Mouse (Mus musculus) layer of hippocampus, postnatal 36 days (tissue): ENCODE data around the gene Tmem109. TPM values are rescaled to one million over a fixed set of nuclear protein-coding genes. Genes with fewer than 3 reads are reported as not detected.

Experiments
- DNase-seq, 2 experiments: peaks; one replicate each; pipeline ENCODE4 v3.0.0; 2022
- total RNA-seq, 2 experiments: library from RNA; stranded (reverse); gene quantifications; 2 replicates each; pipeline ENCODE4 v1.2.3; 2021

Gene Tmem109
- total RNA-seq, 2 experiments from 2014 or later, result 46.8 to 48.4 TPM

- no peak for DNase-seq
Observed at GRCm38 (mm10) chr19:10839010-10839892, 42.5 kb downstream of the Tmem109 start, which contains the start of gene Slc15a3. Slc15a3 (plus strand) TSS chr19:10839727.

- DNase-seq, result no peak
Observed at GRCm38 (mm10) chr19:10835671-10836070, 46.1 kb downstream of the Tmem109 start.

- DNase-seq, result no peak
Observed at GRCm38 (mm10) chr19:10833611-10834010, 48.2 kb downstream of the Tmem109 start.

- DNase-seq, result no peak
Observed at GRCm38 (mm10) chr19:10832030-10832429, 49.8 kb downstream of the Tmem109 start.

GRCm38 (mm10) chr19:10831424-10831823 is 50.4 kb downstream of the Tmem109 start:
- DNase-seq, result peak; percentile 16 to 22

- DNase-seq, result no peak
Observed at GRCm38 (mm10) chr19:10829436-10830175, 52.2 kb downstream of the Tmem109 start, which contains the start of gene Cd6. Cd6 (minus strand) TSS chr19:10830058.

GRCm38 (mm10) chr19:10828321-10828720 is 53.5 kb downstream of the Tmem109 start:
- no peak for DNase-seq

- no peak for DNase-seq
Observed at GRCm38 (mm10) chr19:10824061-10824460, 57.7 kb downstream of the Tmem109 start.

GRCm38 (mm10) chr19:10822534-10822933 is 59.3 kb downstream of the Tmem109 start:
- DNase-seq, result no peak

GRCm38 (mm10) chr19:10821319-10821718 is 60.5 kb downstream of the Tmem109 start:
- no peak for DNase-seq

Other genes with a start within 250 kb of the Tmem109 start
- gene Vwce, start 247.8 kb downstream of the Tmem109 start, total RNA-seq, result under 1 TPM; 0.30 to 0.32 TPM
- not detected for gene Pga5, start 203.9 kb downstream of the Tmem109 start, total RNA-seq
- gene Vps37c, start 193.3 kb downstream of the Tmem109 start, total RNA-seq, result 10 to 100 TPM; 24.2 to 26.7 TPM
- gene Cd5, start 143.0 kb downstream of the Tmem109 start, total RNA-seq, result not detected
- gene Cd6, start 51.9 kb downstream of the Tmem109 start, total RNA-seq, result under 1 TPM in 1 of 2 experiments, not detected in 1; 0.35 TPM
- 1 to 10 TPM; 1.1 to 1.3 TPM for gene Slc15a3, start 42.3 kb downstream of the Tmem109 start, total RNA-seq
- 100 to 1,000 TPM; 170 to 179 TPM for gene Tmem132a, start 12.1 kb downstream of the Tmem109 start, total RNA-seq
- gene Prpf19, start 13.2 kb upstream of the Tmem109 start, total RNA-seq, result 100 to 1,000 TPM; 189 to 197 TPM
- not detected for gene Zp1, start 38.6 kb upstream of the Tmem109 start, total RNA-seq
- under 1 TPM; 0.20 to 0.28 TPM for gene Ptgdr2, start 55.2 kb upstream of the Tmem109 start, total RNA-seq
- gene Ccdc86, start 67.3 kb upstream of the Tmem109 start, total RNA-seq, result 1 to 10 TPM; 8.3 to 8.8 TPM
- gene Ms4a10, start 92.7 kb upstream of the Tmem109 start, total RNA-seq, result not detected
- gene Ms4a15, start 111.2 kb upstream of the Tmem109 start, total RNA-seq, result not detected
- not detected for gene Ms4a18, start 136.0 kb upstream of the Tmem109 start, total RNA-seq
- gene Ms4a8a, start 199.1 kb upstream of the Tmem109 start, total RNA-seq, result not detected
- gene 1700017D01Rik, start 248.9 kb upstream of the Tmem109 start, total RNA-seq, result not detected